Mouse (Mus musculus): ENCODE data around the gene Klf3.
"Not testable (repeated sequence)": the region's sequence is repeated elsewhere in the genome, so short reads cannot be mapped to it uniquely, and the experiment has no call there.

GRCm38 (mm10) chr5:64881559-64881958, 78.4 kb downstream of the Klf3 start:
- TF ChIP-seq TAL1 (conservative IDR thresholded peaks at IDR 0.05; ENCODE audit: low read depth, low read length); CTCF (IDR thresholded peaks at IDR 0.05; ENCODE audit: low read depth, low read length): not testable (repeated sequence)

Measured in G1E (cell line).